Mouse (Mus musculus) kidney, embryonic 14.5 days (tissue): ENCODE results near the gene Sema6d. TPM values are rescaled to one million over a fixed set of nuclear protein-coding genes. Genes with fewer than 3 reads are reported as not detected.
A peak's percentile ranks its signal among the peaks of the same experiment; 100 is the strongest.

Source experiments
- ATAC-seq: fragments of 200-750 bp; cut with Nextera tagmentation; 2 replicates; pipeline ENCODE4 v1.8.0; 2017; ENCODE audit warnings: moderate number of reproducible peaks, mild to moderate bottlenecking, moderate TSS enrichment, moderate library complexity; ENCODE audit not compliant: low FRiP score, low TSS enrichment
- H3K27ac ChIP-seq: fragments of 300-500 bp; sonication (generic); 2 replicates; pipeline ENCODE4 v1.5.1; 2014; ENCODE audit warnings: low read depth, mild to moderate bottlenecking, low read length, moderate library complexity, mixed read lengths
- H3K27me3 ChIP-seq: fragments of 300-500 bp; sonication (generic); 2 replicates; pipeline ENCODE4 v1.6.1; 2014; ENCODE audit warnings: mild to moderate bottlenecking, low read length; ENCODE audit not compliant: control insufficient read depth, insufficient read depth
- H3K36me3 ChIP-seq: fragments of 300-500 bp; sonication (generic); 2 replicates; pipeline ENCODE4 v1.6.1; 2014; ENCODE audit warnings: low read length, mixed read lengths; ENCODE audit not compliant: control insufficient read depth, insufficient read depth
- H3K4me1 ChIP-seq: fragments of 300-500 bp; sonication (generic); 2 replicates; pipeline ENCODE4 v1.6.1; 2014; ENCODE audit warnings: low read length, mixed read lengths; ENCODE audit not compliant: control insufficient read depth, insufficient read depth
- H3K4me2 ChIP-seq: fragments of 300-500 bp; sonication (generic); replicated peaks from 2 replicates; pipeline ENCODE4 v1.6.1; 2014; ENCODE audit warnings: low read depth, mild to moderate bottlenecking, low read length
- H3K4me3 ChIP-seq: fragments of 300-500 bp; sonication (generic); 2 replicates; pipeline ENCODE4 v1.5.1; 2014; ENCODE audit warnings: mild to moderate bottlenecking, low read length
- H3K9ac ChIP-seq: fragments of 300-500 bp; sonication (generic); 2 replicates; pipeline ENCODE4 v1.6.1; 2014; ENCODE audit warnings: low read depth, mild to moderate bottlenecking, low read length, moderate library complexity
- H3K9me3 ChIP-seq: fragments of 300-500 bp; sonication (generic); 2 replicates; pipeline ENCODE4 v1.6.1; 2016; ENCODE audit warnings: low read length; ENCODE audit not compliant: control insufficient read depth
- WGBS: fragments of 180-500 bp; shearing (Covaris S2); extraction: QIAGEN DNeasy Blood & Tissue Kit; methylation state at CpG from one replicate; pipeline ENCODE4 v1.1.7; 2014; 5-methylcytosine and 5-hydroxymethylcytosine counted together
- polyA plus RNA-seq: library from polyadenylated mRNA; unstranded; fragments of >200 nt; fragmentation: Nextera tagmentation; extraction: Ambion mirVana; gene quantifications from 2 replicates; pipeline ENCODE4 v1.2.1, GENCODE M21; 2014

Gene Sema6d
- polyA plus RNA-seq, 1 experiment from 2014 or later: 11.8 TPM

GRCm38 (mm10) chr2:124592750-124593149, 503.0 kb downstream of the Sema6d start:
- no peak overlapping the region for H3K4me3 ChIP-seq

GRCm38 (mm10) chr2:124599014-124599413, 509.2 kb downstream of the Sema6d start:
- H3K4me2 ChIP-seq: no peak overlapping the region
- H3K4me3 ChIP-seq: no peak overlapping the region
- no peak for ATAC-seq
- H3K9me3 ChIP-seq: no peaks in the 10 kb centered on the region
- WGBS: 70% methylated on average over 3 of the region's 3 CpGs
- H3K36me3 ChIP-seq: no peaks in the 10 kb centered on the region
- no peaks in the 10 kb centered on the region for H3K27me3 ChIP-seq
- no peak overlapping the region for H3K27ac ChIP-seq
- 0 out of 2 replicates have a peak, but pooled peaks cover 3% of the 10 kb centered on the region for H3K4me1 ChIP-seq
- H3K9ac ChIP-seq: no peak overlapping the region

More at GRCm38 (mm10) chr2:124592750-124593149, 503.0 kb downstream of the Sema6d start:
- H3K4me1 ChIP-seq: no peaks in the 10 kb centered on the region
- no peaks in the 10 kb centered on the region for H3K27me3 ChIP-seq
- no peaks in the 10 kb centered on the region for H3K9me3 ChIP-seq
- no peaks in the 10 kb centered on the region for H3K36me3 ChIP-seq
- no peak overlapping the region for H3K9ac ChIP-seq
- no peak for ATAC-seq
- 85% methylated on average over 4 of the region's 4 CpGs for whole genome bisulfite sequencing
- no peak overlapping the region for H3K27ac ChIP-seq
- no peak overlapping the region for H3K4me2 ChIP-seq

GRCm38 (mm10) chr2:124601702-124602378, 512.1 kb downstream of the Sema6d start:
- no peak for ATAC-seq
- no peak overlapping the region for H3K4me3 ChIP-seq

GRCm38 (mm10) chr2:124602379-124602913, 512.7 kb downstream of the Sema6d start:
- H3K27me3 ChIP-seq: no peaks in the 10 kb centered on the region
- H3K9me3 ChIP-seq: no peaks in the 10 kb centered on the region
- no peak overlapping the region for H3K4me3 ChIP-seq
- no peak overlapping the region for H3K27ac ChIP-seq
- 40% methylated on average over 8 of the region's 8 CpGs for WGBS
- no peaks in the 10 kb centered on the region for H3K36me3 ChIP-seq
- ATAC-seq: peak; percentile 46
- H3K4me2 ChIP-seq: no peak overlapping the region
- H3K4me1 ChIP-seq: 0 out of 2 replicates have a peak, but pooled peaks cover 3% of the 10 kb centered on the region
- no peak overlapping the region for H3K9ac ChIP-seq

More at GRCm38 (mm10) chr2:124601702-124602378, 512.1 kb downstream of the Sema6d start:
- H3K4me2 ChIP-seq: no peak overlapping the region
- WGBS: 66% methylated on average over 9 of the region's 9 CpGs
- H3K27ac ChIP-seq: no peak overlapping the region
- no peaks in the 10 kb centered on the region for H3K27me3 ChIP-seq
- no peak overlapping the region for H3K9ac ChIP-seq
- no peaks in the 10 kb centered on the region for H3K36me3 ChIP-seq
- 0 out of 2 replicates have a peak, but pooled peaks cover 3% of the 10 kb centered on the region for H3K4me1 ChIP-seq
- no peaks in the 10 kb centered on the region for H3K9me3 ChIP-seq

GRCm38 (mm10) chr2:124605341-124605740, 515.6 kb downstream of the Sema6d start:
- H3K27ac ChIP-seq: no peak overlapping the region
- H3K4me1 ChIP-seq: 0 out of 2 replicates have a peak, but pooled peaks cover 10% of the 10 kb centered on the region
- no peak overlapping the region for H3K4me2 ChIP-seq
- peaks cover 2% of the 10 kb centered on the region; the same call in 1 of the 2 replicates for H3K27me3 ChIP-seq
- no peaks in the 10 kb centered on the region for H3K9me3 ChIP-seq
- H3K36me3 ChIP-seq: no peaks in the 10 kb centered on the region
- ATAC-seq: no peak
- no peak overlapping the region for H3K9ac ChIP-seq
- H3K4me3 ChIP-seq: no peak overlapping the region
- WGBS: 62% methylated on average over 1 of the region's 1 CpGs

DNA sequence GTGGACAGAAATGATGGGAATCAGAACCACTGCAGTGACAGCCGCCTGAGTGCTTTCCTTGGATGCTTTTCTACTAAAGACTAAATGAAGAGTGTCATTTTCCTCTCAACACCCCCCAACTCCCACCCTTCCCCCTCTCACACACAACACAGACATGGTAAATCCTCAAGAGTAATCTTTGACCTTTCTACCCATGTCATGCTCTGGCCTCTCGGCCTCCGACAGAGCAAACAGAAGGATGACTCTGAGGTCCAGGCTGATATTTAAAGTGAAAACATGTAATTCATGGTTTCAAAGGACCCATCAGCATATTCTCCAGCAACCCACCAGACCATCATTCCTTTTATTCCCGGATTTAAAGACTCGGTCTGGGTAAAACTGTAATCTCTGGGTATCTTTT, 518.2 kb downstream of the Sema6d start:
- Histone ChIP-seq H3K27me3 (peaks cover 2% of the 10 kb centered on the region; the same call in 1 of the 2 replicates), H3K36me3 (no peaks in the 10 kb centered on the region), H3K27ac (no peak overlapping the region), H3K4me3 (no peak overlapping the region), H3K9ac (no peak overlapping the region), H3K4me1 (peaks cover 16% of the 10 kb centered on the region; the same call in 1 of the 2 replicates), H3K4me2 (no peak overlapping the region), H3K9me3 (no peaks in the 10 kb centered on the region)
- ATAC-seq: no peak
- 61% methylated on average over 5 of the region's 5 CpGs for WGBS

- no peaks in the 10 kb centered on the region for H3K9me3 ChIP-seq
- no peak overlapping the region for H3K27ac ChIP-seq
- no peaks in the 10 kb centered on the region for H3K36me3 ChIP-seq
- H3K4me3 ChIP-seq: no peak overlapping the region
- no peak for ATAC-seq
- H3K4me2 ChIP-seq: no peak overlapping the region
- H3K9ac ChIP-seq: no peak overlapping the region
- WGBS: 67% methylated on average over 4 of the region's 4 CpGs
- H3K4me1 ChIP-seq: peaks cover 17% of the 10 kb centered on the region; the same call in 1 of the 2 replicates
- peaks cover 2% of the 10 kb centered on the region; the same call in 1 of the 2 replicates for H3K27me3 ChIP-seq
Measured at GRCm38 (mm10) chr2:124608546-124608945, 518.8 kb downstream of the Sema6d start.

- no peak for ATAC-seq
- H3K36me3 ChIP-seq: no peaks in the 10 kb centered on the region
- H3K9ac ChIP-seq: 0 out of 2 replicates have a peak overlapping the region, but pooled peaks have one; percentile 82
- peak overlapping the region; percentile 83 for H3K4me3 ChIP-seq
- WGBS: 23% methylated on average over 5 of the region's 5 CpGs
- H3K4me1 ChIP-seq: peaks cover 17% of the 10 kb centered on the region; the same call in 1 of the 2 replicates
- H3K27ac ChIP-seq: no peak overlapping the region
- no peaks in the 10 kb centered on the region for H3K9me3 ChIP-seq
- peaks cover 2% of the 10 kb centered on the region; the same call in 1 of the 2 replicates for H3K27me3 ChIP-seq
- peak overlapping the region; percentile 83 for H3K4me2 ChIP-seq
Measured at GRCm38 (mm10) chr2:124609014-124609413, 519.2 kb downstream of the Sema6d start.
